Mouse (Mus musculus): ENCODE data around the gene Ltv1. TPM values are rescaled to one million over a fixed set of nuclear protein-coding genes. Genes with fewer than 3 reads are reported as not detected.
A peak's percentile ranks its signal among the peaks of the same experiment; 100 is the strongest.

Ltv1 gene
- total and polyA plus RNA-seq, 3 experiments, result 11.5 to 22.9 (median 22.8) TPM

DNA sequence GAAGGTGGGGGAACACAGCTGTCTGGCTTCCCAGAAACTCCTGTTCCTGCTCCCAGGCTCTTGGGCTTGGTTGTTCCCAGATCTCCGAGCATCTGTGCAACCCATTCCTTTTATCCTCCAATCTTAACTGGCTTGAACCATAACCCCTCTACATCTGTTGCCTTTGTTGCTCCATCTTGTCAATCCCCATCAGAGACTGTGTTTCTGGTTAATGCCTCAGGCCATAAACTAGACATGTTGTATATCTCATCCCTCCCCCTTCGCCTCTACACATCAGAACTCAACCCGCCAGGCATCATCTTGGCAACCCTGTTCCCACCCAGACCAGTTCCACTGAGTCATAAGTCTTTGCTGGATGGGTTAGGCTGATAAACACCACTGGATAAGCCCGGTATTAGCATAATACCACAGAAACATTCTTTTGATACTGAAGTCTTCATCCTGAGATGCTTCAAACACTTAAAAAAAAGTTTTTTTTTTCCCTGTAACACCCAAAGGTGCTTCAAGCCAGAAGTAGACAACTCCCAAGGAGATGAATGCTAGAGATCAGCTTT, 40.1 kb downstream of the Ltv1 start:
- WGBS, result 92% methylated on average over 4 of the region's 4 CpGs
- no peak for DNase-seq
- Histone ChIP-seq H3K9ac (ENCODE audit: low read depth, low read length) (no peak overlapping the region), H3K27me3 (ENCODE audit: control insufficient read depth, insufficient read depth, low read length) (no peaks in the 10 kb centered on the region), H3K4me1 (ENCODE audit: control insufficient read depth, insufficient read depth, low read length) (no peaks in the 10 kb centered on the region), H3K36me3 (ENCODE audit: control insufficient read depth, insufficient read depth, low read length) (no peaks in the 10 kb centered on the region), H3K4me3 (no peak overlapping the region), H3K79me2 (replicated peaks; ENCODE audit: control insufficient read depth, insufficient read depth, low read length) (no peaks in the 10 kb centered on the region), H3K27ac (no peak overlapping the region)
- no peak for TF ChIP-seq POLR2A (IDR thresholded peaks at IDR 0.05; ENCODE audit: insufficient read depth, low read depth, low read length)
- no peak for TF ChIP-seq EP300 (IDR thresholded peaks at IDR 0.05; ENCODE audit: insufficient read depth, low read depth, low read length)
- TF ChIP-seq CTCF (IDR thresholded peaks at IDR 0.05), result no peak
- intact Hi-C loops (cut with DNase I), result no loop called here

DNA sequence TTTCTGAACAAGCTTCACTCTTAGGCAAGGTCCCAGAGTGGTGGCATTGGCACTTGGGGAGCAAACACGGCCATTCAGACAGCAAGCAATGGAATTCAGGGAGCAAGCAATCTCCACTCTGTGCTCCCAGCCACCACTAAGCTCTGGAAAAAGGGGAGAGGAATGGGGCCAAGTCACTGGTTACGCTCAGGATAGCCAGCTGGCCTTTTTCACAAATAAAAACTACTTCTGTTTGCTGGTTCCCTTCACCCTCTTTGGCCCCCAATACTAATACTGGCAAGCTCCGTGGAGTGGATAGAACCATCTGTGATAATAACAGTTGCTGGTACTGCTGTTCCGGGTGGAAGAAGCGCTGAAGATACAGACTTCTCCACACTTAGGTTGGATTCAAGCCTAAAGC, 41.6 kb downstream of the Ltv1 start:
- Histone ChIP-seq H3K79me2 (replicated peaks; ENCODE audit: control insufficient read depth, insufficient read depth, low read length) (no peaks in the 10 kb centered on the region), H3K4me3 (no peak overlapping the region), H3K27ac (no peak overlapping the region), H3K9ac (ENCODE audit: low read depth, low read length) (no peak overlapping the region), H3K27me3 (ENCODE audit: control insufficient read depth, insufficient read depth, low read length) (no peaks in the 10 kb centered on the region), H3K4me1 (ENCODE audit: control insufficient read depth, insufficient read depth, low read length) (no peaks in the 10 kb centered on the region), H3K36me3 (ENCODE audit: control insufficient read depth, insufficient read depth, low read length) (no peaks in the 10 kb centered on the region)
- DNase-seq, result peak in 1 of 2 experiments; percentile 9
- intact Hi-C loops (cut with DNase I), result no loop called here
- TF ChIP-seq CTCF (IDR thresholded peaks at IDR 0.05), result no peak
- TF ChIP-seq EP300 (IDR thresholded peaks at IDR 0.05; ENCODE audit: insufficient read depth, low read depth, low read length), result no peak
- TF ChIP-seq POLR2A (IDR thresholded peaks at IDR 0.05; ENCODE audit: insufficient read depth, low read depth, low read length), result no peak
- WGBS, result 67% methylated on average over 5 of the region's 5 CpGs

DNA sequence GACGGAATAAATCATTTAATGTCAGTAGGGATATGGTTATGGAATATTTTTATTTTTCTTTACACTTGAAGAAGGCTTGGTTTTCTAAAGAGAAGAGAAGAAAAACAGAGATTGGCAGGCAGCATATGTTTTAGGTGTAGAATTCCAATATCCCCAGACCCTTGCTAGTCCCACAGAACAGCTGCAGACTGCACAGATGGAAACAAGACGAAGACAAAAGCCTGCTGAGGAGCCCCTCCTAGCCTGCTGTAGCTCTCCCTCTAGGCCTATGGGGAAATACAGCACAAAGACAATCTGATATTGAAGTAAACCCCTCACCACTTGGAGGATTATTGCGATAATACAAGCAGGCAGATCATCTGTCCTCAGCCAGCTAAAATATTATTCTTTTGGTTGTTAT, 42.5 kb downstream of the Ltv1 start:
- intact Hi-C loops (cut with DNase I), result no loop called here
- WGBS, result 87% methylated on average over 3 of the region's 3 CpGs
- H3K4me1 ChIP-seq (ENCODE audit: control insufficient read depth, insufficient read depth, low read length), result no peaks in the 10 kb centered on the region
- H3K27ac ChIP-seq, result no peak overlapping the region
- H3K9ac ChIP-seq (ENCODE audit: low read depth, low read length), result no peak overlapping the region
- H3K36me3 ChIP-seq (ENCODE audit: control insufficient read depth, insufficient read depth, low read length), result no peaks in the 10 kb centered on the region
- DNase-seq, result no peak
- H3K79me2 ChIP-seq (replicated peaks; ENCODE audit: control insufficient read depth, insufficient read depth, low read length), result no peaks in the 10 kb centered on the region
- no peaks in the 10 kb centered on the region for H3K27me3 ChIP-seq (ENCODE audit: control insufficient read depth, insufficient read depth, low read length)
- TF ChIP-seq EP300 (IDR thresholded peaks at IDR 0.05; ENCODE audit: insufficient read depth, low read depth, low read length) (no peak), POLR2A (IDR thresholded peaks at IDR 0.05; ENCODE audit: insufficient read depth, low read depth, low read length) (no peak), CTCF (IDR thresholded peaks at IDR 0.05) (no peak)
- no peak overlapping the region for H3K4me3 ChIP-seq

DNA sequence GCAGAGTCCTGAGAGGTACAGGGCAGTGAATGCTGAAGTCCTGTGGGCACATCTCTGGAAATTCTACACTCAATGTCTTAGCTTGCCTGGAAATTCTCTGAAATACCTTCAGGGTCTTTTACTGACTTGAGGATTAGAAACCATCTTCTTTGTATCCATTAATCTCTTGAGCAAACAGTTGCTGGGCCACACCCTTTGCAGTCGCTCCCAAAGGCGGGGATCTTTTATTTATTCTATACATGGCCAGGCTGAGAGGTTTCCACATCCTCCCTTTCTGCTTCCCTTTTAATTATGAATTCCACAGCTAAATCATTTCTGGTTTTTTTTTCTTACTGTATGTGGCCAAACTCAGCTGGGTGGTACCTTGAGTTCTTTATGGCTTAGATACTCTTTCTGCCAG, 52.5 kb downstream of the Ltv1 start:
- Histone ChIP-seq H3K4me1 (ENCODE audit: control insufficient read depth, insufficient read depth, low read length) (no peaks in the 10 kb centered on the region), H3K27me3 (ENCODE audit: control insufficient read depth, insufficient read depth, low read length) (no peaks in the 10 kb centered on the region)

DNA sequence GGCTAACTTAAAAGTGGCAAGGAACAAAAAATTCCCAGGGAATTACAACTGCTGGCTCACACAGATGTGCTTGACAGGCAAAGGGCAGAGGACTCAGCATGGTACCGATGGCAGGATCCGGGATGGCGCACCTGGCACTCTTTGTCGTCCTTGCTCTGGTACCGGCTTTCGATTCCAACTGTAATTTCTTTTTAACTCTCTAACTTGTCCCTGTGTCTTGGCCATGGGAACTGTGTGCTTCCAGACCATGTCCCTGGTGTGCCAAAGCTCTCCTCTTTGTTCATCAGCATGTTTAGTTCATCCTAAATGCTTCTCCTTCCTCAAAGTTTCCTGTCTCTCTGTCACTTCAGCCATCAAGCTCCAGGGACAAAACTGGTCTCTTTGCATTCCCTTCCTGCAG, 55.1 kb downstream of the Ltv1 start:
- DNase-seq, result no peak
- Histone ChIP-seq H3K27me3 (ENCODE audit: control insufficient read depth, insufficient read depth, low read length) (no peaks in the 10 kb centered on the region), H3K4me3 (no peak overlapping the region), H3K36me3 (ENCODE audit: control insufficient read depth, insufficient read depth, low read length) (no peaks in the 10 kb centered on the region), H3K79me2 (replicated peaks; ENCODE audit: control insufficient read depth, insufficient read depth, low read length) (no peaks in the 10 kb centered on the region), H3K27ac (no peak overlapping the region), H3K4me1 (ENCODE audit: control insufficient read depth, insufficient read depth, low read length) (no peaks in the 10 kb centered on the region), H3K9ac (ENCODE audit: low read depth, low read length) (no peak overlapping the region)
- intact Hi-C loops (cut with DNase I), result no loop called here
- no peak for TF ChIP-seq CTCF (IDR thresholded peaks at IDR 0.05)
- TF ChIP-seq EP300 (IDR thresholded peaks at IDR 0.05; ENCODE audit: insufficient read depth, low read depth, low read length), result no peak
- no peak for TF ChIP-seq POLR2A (IDR thresholded peaks at IDR 0.05; ENCODE audit: insufficient read depth, low read depth, low read length)
- 96% methylated on average over 6 of the region's 6 CpGs for whole genome bisulfite sequencing

More for the DNA sequence above, 52.5 kb downstream of the Ltv1 start:
- 52% methylated on average over 2 of the region's 2 CpGs for WGBS
- H3K36me3 ChIP-seq (ENCODE audit: control insufficient read depth, insufficient read depth, low read length), result no peaks in the 10 kb centered on the region
- intact Hi-C loops (cut with DNase I), result no loop called here
- DNase-seq, result no peak
- H3K79me2 ChIP-seq (replicated peaks; ENCODE audit: control insufficient read depth, insufficient read depth, low read length), result no peaks in the 10 kb centered on the region
- H3K27ac ChIP-seq, result no peak overlapping the region
- no peak overlapping the region for H3K4me3 ChIP-seq
- TF ChIP-seq CTCF (IDR thresholded peaks at IDR 0.05) (no peak), POLR2A (IDR thresholded peaks at IDR 0.05; ENCODE audit: insufficient read depth, low read depth, low read length) (no peak), EP300 (IDR thresholded peaks at IDR 0.05; ENCODE audit: insufficient read depth, low read depth, low read length) (no peak)
- no peak overlapping the region for H3K9ac ChIP-seq (ENCODE audit: low read depth, low read length)

DNA sequence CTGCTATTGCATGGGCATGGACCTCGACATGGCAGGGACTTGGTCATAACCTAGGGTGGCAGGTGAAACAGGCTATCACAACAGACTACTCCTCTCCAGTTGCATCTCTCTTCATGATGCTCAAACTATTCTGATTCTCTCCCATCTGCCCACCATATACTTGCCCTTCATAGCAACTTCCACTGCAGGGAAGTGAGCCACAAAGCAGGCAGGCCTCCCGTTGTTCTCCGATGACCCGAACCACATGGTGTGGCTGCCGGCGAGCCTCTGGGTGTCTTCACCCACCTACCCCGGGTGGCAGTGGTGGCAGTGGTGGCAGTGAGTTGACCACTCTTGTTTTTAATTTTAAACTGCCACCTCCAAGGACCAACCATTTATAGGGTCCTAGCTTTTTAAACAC, 57.2 kb downstream of the Ltv1 start:
- Histone ChIP-seq H3K27ac (no peak overlapping the region), H3K4me1 (ENCODE audit: control insufficient read depth, insufficient read depth, low read length) (no peaks in the 10 kb centered on the region), H3K36me3 (ENCODE audit: control insufficient read depth, insufficient read depth, low read length) (no peaks in the 10 kb centered on the region), H3K4me3 (no peak overlapping the region), H3K79me2 (replicated peaks; ENCODE audit: control insufficient read depth, insufficient read depth, low read length) (no peaks in the 10 kb centered on the region), H3K9ac (ENCODE audit: low read depth, low read length) (no peak overlapping the region), H3K27me3 (ENCODE audit: control insufficient read depth, insufficient read depth, low read length) (no peaks in the 10 kb centered on the region)
- TF ChIP-seq EP300 (IDR thresholded peaks at IDR 0.05; ENCODE audit: insufficient read depth, low read depth, low read length) (no peak), POLR2A (IDR thresholded peaks at IDR 0.05; ENCODE audit: insufficient read depth, low read depth, low read length) (no peak), CTCF (IDR thresholded peaks at IDR 0.05) (no peak)
- DNase-seq, result no peak
- intact Hi-C loops (cut with DNase I), result no loop called here
- 88% methylated on average over 7 of the region's 7 CpGs for WGBS

Measured in heart, adult 2 months (tissue).